Mouse (Mus musculus): ENCODE results near the gene Fam217a. TPM values are rescaled to one million over a fixed set of nuclear protein-coding genes. Genes with fewer than 3 reads are reported as not detected.

The Fam217a gene
- total RNA-seq (2012; rRNA removed) (not detected in 2 replicates), polyA plus RNA-seq (2012; ENCODE audit: insufficient read depth in 1 of 2, insufficient read length in 2 of 2, low read depth in 1 of 2, low replicate concordance in 2 of 2, missing spikeins in 1 of 2) (not detected)

GRCm38 (mm10) chr13:34924210-34924609 lies at the start of gene Fam217a, which contains the start of gene 4933417A18Rik:
Fam217a (minus strand) TSS chr13:34924310.
4933417A18Rik (plus strand) TSS chr13:34924409.
- DNase-seq (ENCODE audit: low read depth, low spot score) = no peak
- TF ChIP-seq MXI1 (IDR thresholded peaks at IDR 0.05; ENCODE audit: low read depth, low read length) = no peak
- no peak for TF ChIP-seq EP300 (IDR thresholded peaks at IDR 0.05; ENCODE audit: low read depth in 1 of 2, low read length in 2 of 2)
- TF ChIP-seq NELFE (IDR thresholded peaks at IDR 0.05; ENCODE audit: low read depth, low read length) = no peak
- no peak for TF ChIP-seq BHLHE40 (IDR thresholded peaks at IDR 0.05; ENCODE audit: borderline replicate concordance, low read depth, low read length)
- no peak for TF ChIP-seq POLR2AphosphoS2 (IDR thresholded peaks at IDR 0.05; ENCODE audit: low read length)
- TF ChIP-seq SIN3A (IDR thresholded peaks at IDR 0.05; ENCODE audit: low read length) = no peak
- no peak for TF ChIP-seq ZNF384 (IDR thresholded peaks at IDR 0.05; ENCODE audit: low read depth, low read length)
- no peak for TF ChIP-seq UBTF (IDR thresholded peaks at IDR 0.05; ENCODE audit: borderline replicate concordance, insufficient read depth, low read depth, low read length)
- no peak for TF ChIP-seq ZKSCAN1 (IDR thresholded peaks at IDR 0.05; ENCODE audit: low read depth, low read length)
- no peak for TF ChIP-seq MYB (IDR thresholded peaks at IDR 0.05; ENCODE audit: low read depth, low read length)
- TF ChIP-seq CHD2 (IDR thresholded peaks at IDR 0.05; ENCODE audit: low read length) = no peak
- no peak for TF ChIP-seq ELF1 (IDR thresholded peaks at IDR 0.05; ENCODE audit: low read depth, low read length)
- no peak for TF ChIP-seq TBP (IDR thresholded peaks at IDR 0.05; ENCODE audit: low read depth, low read length)
- TF ChIP-seq MAZ (IDR thresholded peaks at IDR 0.05; ENCODE audit: low read depth, low read length) = no peak
- no peak for TF ChIP-seq CHD1 (IDR thresholded peaks at IDR 0.05; ENCODE audit: low read depth, low read length)
- TF ChIP-seq ZC3H11A (IDR thresholded peaks at IDR 0.05; ENCODE audit: low read depth, low read length) = no peak
- no peak for TF ChIP-seq POLR2A (IDR thresholded peaks at IDR 0.05; ENCODE audit: control insufficient read depth in 1 of 2, insufficient read depth in 1 of 2, low read depth in 1 of 2, low read length in 2 of 2, poor library complexity in 1 of 2)
- TF ChIP-seq GATA1 (IDR thresholded peaks at IDR 0.05; ENCODE audit: low read depth, low read length) = no peak
- no peak for TF ChIP-seq MAX (IDR thresholded peaks at IDR 0.05; ENCODE audit: low read length)
- no peak for TF ChIP-seq NRF1 (IDR thresholded peaks at IDR 0.05; ENCODE audit: insufficient read depth, low read depth, low read length, poor library complexity, severe bottlenecking)

DNA sequence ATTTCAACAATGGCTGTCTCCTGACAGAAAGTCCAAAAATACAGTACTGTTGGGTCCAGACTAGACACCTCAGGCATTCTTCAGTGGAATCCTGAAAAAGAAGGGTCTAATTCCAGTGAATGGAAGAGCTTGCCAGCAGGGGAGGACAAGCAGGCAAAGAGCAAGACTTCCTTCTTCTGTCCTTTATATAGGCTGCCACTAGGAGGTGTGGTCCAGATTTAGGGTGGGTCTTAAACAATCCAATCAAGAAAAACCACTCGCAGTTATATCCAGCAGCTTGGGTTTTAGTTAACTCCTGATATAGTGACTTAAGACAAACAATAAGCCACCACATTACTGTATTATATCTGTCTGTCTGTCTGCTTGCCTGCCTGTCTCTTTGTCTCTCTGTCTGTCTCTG lies 49.7 kb upstream of the Fam217a start:
- Histone ChIP-seq H3K9me3 (replicated peaks; ENCODE audit: insufficient read depth, low read length) (no peaks in the 10 kb centered on the region), H3K4me3 (ENCODE audit: control insufficient read depth in 1 of 2, insufficient read depth in 1 of 2, low read depth in 2 of 2, low read length in 2 of 2) (no peak overlapping the region), H3K27ac (ENCODE audit: control insufficient read depth, low read depth, low read length) (no peak overlapping the region), H3K4me1 (ENCODE audit: control insufficient read depth in 1 of 2, insufficient read depth in 2 of 2, low read length in 2 of 2) (no peaks in the 10 kb centered on the region), H3K79me2 (ENCODE audit: control insufficient read depth, insufficient read depth, low read length, poor library complexity) (no peaks in the 10 kb centered on the region), H3K9ac (ENCODE audit: control insufficient read depth, low read depth, low read length, poor library complexity, severe bottlenecking) (no peak overlapping the region), H3K27me3 (ENCODE audit: control insufficient read depth in 1 of 2, insufficient read depth in 2 of 2, low read length in 2 of 2) (no peaks in the 10 kb centered on the region), H3K36me3 (ENCODE audit: control insufficient read depth in 1 of 2, insufficient read depth in 2 of 2, low read length in 2 of 2) (peaks cover 0 to 2% of the 10 kb centered on the region in 2 experiments; a peak in 1 of 4 replicates)
- DNase-seq (ENCODE audit: low read depth, low spot score) = peak; percentile 74
- TF ChIP-seq CTCF (IDR thresholded peaks at IDR 0.05 in 2 of 3, conservative IDR thresholded peaks at IDR 0.05 in 1 of 3; ENCODE audit: control insufficient read depth in 1 of 3, insufficient read depth in 1 of 3, low read depth in 2 of 3, low read length in 3 of 3, poor library complexity in 1 of 3, severe bottlenecking in 1 of 3) (peak in 2 of 3 experiments; percentile 17 to 27; a peak in 1 of 6 replicates), ELF1 (IDR thresholded peaks at IDR 0.05; ENCODE audit: low read depth, low read length) (no peak), TBP (IDR thresholded peaks at IDR 0.05; ENCODE audit: low read depth, low read length) (peak; percentile 93), SMC3 (IDR thresholded peaks at IDR 0.05; ENCODE audit: low read depth, low read length) (peak; percentile 17; the same call in 1 of the 2 replicates)

More at GRCm38 (mm10) chr13:34924210-34924609, at the start of gene Fam217a, which contains the start of gene 4933417A18Rik:
- no peaks in the 10 kb centered on the region for H3K79me2 ChIP-seq (ENCODE audit: control insufficient read depth, insufficient read depth, low read length, poor library complexity)
- no peak within 1 kb of the TSS for H3K4me3 ChIP-seq (ENCODE audit: control insufficient read depth in 1 of 2, insufficient read depth in 1 of 2, low read depth in 2 of 2, low read length in 2 of 2)
- peaks cover 0 to 4% of the 10 kb centered on the region in 2 experiments for H3K27me3 ChIP-seq (ENCODE audit: control insufficient read depth in 1 of 2, insufficient read depth in 2 of 2, low read length in 2 of 2)
- no peak within 1 kb of the TSS for H3K9ac ChIP-seq (ENCODE audit: control insufficient read depth, low read depth, low read length, poor library complexity, severe bottlenecking)
- H3K36me3 ChIP-seq (ENCODE audit: control insufficient read depth in 1 of 2, insufficient read depth in 2 of 2, low read length in 2 of 2) = no peaks in the 10 kb centered on the region
- no peak within 1 kb of the TSS for H3K27ac ChIP-seq (ENCODE audit: control insufficient read depth, low read depth, low read length)
- no peaks in the 10 kb centered on the region for H3K4me1 ChIP-seq (ENCODE audit: control insufficient read depth in 1 of 2, insufficient read depth in 2 of 2, low read length in 2 of 2)
- no peaks in the 10 kb centered on the region for H3K9me3 ChIP-seq (replicated peaks; ENCODE audit: insufficient read depth, low read length)
